Mouse (Mus musculus) heart, embryonic 12.5 days (tissue): ENCODE results near the gene Lrch4. TPM values are rescaled to one million over a fixed set of nuclear protein-coding genes. Genes with fewer than 3 reads are reported as not detected.

ENCODE experiments used
- ATAC-seq: fragments of 200-750 bp; cut with Nextera tagmentation; 2 replicates; pipeline ENCODE4 v1.8.0; 2017; ENCODE audit warnings: moderate TSS enrichment, moderate library complexity; ENCODE audit not compliant: insufficient number of reproducible peaks, low FRiP score
- H3K27ac ChIP-seq: fragments of 300-500 bp; sonication (generic); 2 replicates; pipeline ENCODE4 v1.5.1; 2016; ENCODE audit warnings: mild to moderate bottlenecking, moderate library complexity; ENCODE audit not compliant: poor library complexity, severe bottlenecking
- H3K27me3 ChIP-seq: fragments of 300-500 bp; sonication (generic); replicated peaks from 2 replicates; pipeline ENCODE4 v1.6.1; 2016; ENCODE audit warnings: mild to moderate bottlenecking, moderate library complexity
- H3K36me3 ChIP-seq: fragments of 300-500 bp; sonication (generic); 2 replicates; pipeline ENCODE4 v1.6.1; 2016; ENCODE audit warnings: mild to moderate bottlenecking, moderate library complexity
- H3K4me1 ChIP-seq: fragments of 300-500 bp; sonication (generic); replicated peaks from 2 replicates; pipeline ENCODE4 v1.6.1; 2016; ENCODE audit warnings: mild to moderate bottlenecking
- H3K4me2 ChIP-seq: fragments of 300-500 bp; sonication (generic); 2 replicates; pipeline ENCODE4 v1.6.1; 2016; ENCODE audit warnings: mild to moderate bottlenecking, moderate library complexity
- H3K4me3 ChIP-seq: fragments of 300-500 bp; sonication (generic); 2 replicates; pipeline ENCODE4 v1.5.1; 2016; ENCODE audit warnings: mild to moderate bottlenecking
- H3K9ac ChIP-seq: fragments of 300-500 bp; sonication (generic); 2 replicates; pipeline ENCODE4 v1.6.1; 2016; ENCODE audit warnings: mild to moderate bottlenecking, moderate library complexity
- H3K9me3 ChIP-seq: fragments of 300-500 bp; sonication (generic); replicated peaks from 2 replicates; pipeline ENCODE4 v1.6.1; 2016; ENCODE audit warnings: mild to moderate bottlenecking, moderate library complexity
- WGBS: fragments of 180-500 bp; shearing (Covaris S2); methylation state at CpG from one replicate; pipeline ENCODE4 v1.1.7; 2016; 5-methylcytosine and 5-hydroxymethylcytosine counted together
- polyA plus RNA-seq: library from polyadenylated mRNA; unstranded; fragments of >200 nt; fragmentation: Nextera tagmentation; extraction: Ambion mirVana; gene quantifications from 2 replicates; pipeline ENCODE4 v1.2.1, GENCODE M21; 2016

Gene Lrch4
- polyA plus RNA-seq: 24.3 and 27.3 TPM in 2 replicates

DNA sequence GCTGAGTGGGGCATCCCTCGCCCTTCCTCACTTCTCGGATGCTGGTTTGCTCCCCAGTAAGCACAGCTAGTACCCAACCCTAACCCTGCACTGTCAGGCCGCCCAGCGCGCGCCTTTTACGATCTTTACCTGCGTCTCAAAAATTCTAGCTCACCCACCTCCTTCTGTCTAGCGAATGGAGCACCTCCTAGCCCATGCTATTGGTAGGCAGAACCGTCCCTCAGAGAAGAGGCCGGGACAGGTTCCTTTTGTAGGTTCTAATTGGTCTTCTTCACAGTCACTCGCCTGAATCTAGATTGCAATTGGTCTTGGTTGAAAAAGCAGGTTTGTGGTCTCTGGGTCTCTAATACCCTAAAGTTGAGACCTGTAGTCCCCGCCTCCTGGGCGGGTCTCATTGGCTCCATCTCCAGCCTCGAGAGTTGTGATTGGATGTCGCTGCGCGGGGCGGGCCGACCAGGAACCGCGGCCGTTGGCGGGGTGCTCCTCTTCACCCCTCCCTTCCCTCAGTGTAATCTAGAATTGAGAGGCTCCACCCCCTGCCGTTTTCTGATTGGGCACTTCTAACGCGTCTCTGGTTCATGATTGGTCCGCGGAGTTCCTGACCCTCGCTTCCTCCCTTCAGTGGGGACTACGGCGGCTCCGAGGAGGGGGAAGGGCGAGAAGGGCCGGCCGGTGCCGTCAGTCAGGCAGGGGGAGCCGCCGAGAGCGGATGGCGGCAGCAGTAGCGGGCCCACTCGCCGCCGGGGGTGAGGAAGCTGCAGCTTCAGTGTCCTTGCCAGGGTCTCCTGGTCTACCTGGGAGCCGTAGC, at the start of gene Lrch4, which contains the start of the genes Fbxo24 and Gm20605:
Gene Lrch4 (plus strand): TSS at position 624 of the 808 bp plus-strand sequence.
Gene Fbxo24 (minus strand): TSS at position 505 of the 808 bp plus-strand sequence.
Gene Gm20605 (plus strand): TSS at position 678 of the 808 bp plus-strand sequence.
- Histone ChIP-seq H3K4me2 (peak within 1 kb of the TSS; percentile 83), H3K27ac (peak within 1 kb of the TSS; percentile 89), H3K36me3 (peaks cover 8% of the 10 kb centered on the region), H3K9me3 (no peaks in the 10 kb centered on the region), H3K27me3 (no peaks in the 10 kb centered on the region), H3K4me1 (peaks cover 37% of the 10 kb centered on the region), H3K4me3 (peak within 1 kb of the TSS; percentile 73), H3K9ac (peak within 1 kb of the TSS; percentile 79)
- WGBS: under 1% methylated on average over 45 of the region's 46 CpGs
- ATAC-seq: peak; percentile 98

DNA sequence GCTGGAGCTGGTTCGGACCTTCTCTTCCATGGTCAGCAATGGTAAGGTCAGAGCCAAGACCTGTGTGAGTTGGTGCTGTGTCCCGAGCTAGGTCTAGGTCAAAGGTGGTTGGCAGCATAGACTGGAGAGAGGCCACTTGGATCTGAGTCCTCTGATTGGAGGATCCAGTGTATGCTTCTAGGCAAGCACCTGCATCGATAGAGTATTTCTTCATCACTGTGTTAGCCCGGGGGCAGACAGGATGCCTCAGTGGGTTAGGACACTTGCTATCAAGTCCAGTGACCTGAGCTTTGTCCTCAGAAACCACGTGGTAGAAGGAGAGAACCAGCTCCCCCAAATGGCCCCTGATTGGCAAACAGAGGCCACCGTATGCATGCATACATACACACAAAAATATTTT, 48.7 kb upstream of the Lrch4 start:
- H3K4me1 ChIP-seq: peaks cover 11% of the 10 kb centered on the region; the same call in 1 of the 2 replicates
- peaks cover 51% of the 10 kb centered on the region for H3K27me3 ChIP-seq
- H3K27ac ChIP-seq: no peak overlapping the region
- ATAC-seq: no peak
- no peaks in the 10 kb centered on the region for H3K9me3 ChIP-seq
- no peak overlapping the region for H3K4me3 ChIP-seq
- H3K4me2 ChIP-seq: no peak overlapping the region
- 76% methylated on average over 6 of the region's 6 CpGs for WGBS
- H3K9ac ChIP-seq: no peak overlapping the region
- H3K36me3 ChIP-seq: no peaks in the 10 kb centered on the region

DNA sequence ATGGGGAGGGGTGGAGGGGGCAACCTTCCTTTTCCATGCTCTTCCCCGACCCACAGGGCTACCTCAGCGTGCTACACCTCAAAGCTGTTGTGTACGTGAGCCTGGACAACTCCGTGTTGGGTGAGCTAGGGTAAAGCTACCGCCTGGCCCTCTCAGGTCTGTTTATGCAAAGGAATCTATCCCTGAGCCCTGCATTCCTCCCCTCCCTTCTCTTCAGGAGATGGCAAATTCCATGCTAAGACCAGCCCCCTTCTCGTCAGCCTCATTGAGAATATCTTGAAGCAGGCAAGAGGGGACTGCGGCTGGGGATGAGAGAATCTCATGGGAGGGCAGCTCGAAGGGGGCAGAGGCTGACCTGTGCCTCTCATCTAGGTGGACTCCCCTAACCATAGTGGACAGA, 46.2 kb upstream of the Lrch4 start:
- ATAC-seq: no peak
- Histone ChIP-seq H3K4me2 (0 out of 2 replicates have a peak overlapping the region, but pooled peaks have one; percentile 71), H3K27ac (no peak overlapping the region), H3K36me3 (no peaks in the 10 kb centered on the region), H3K4me3 (no peak overlapping the region), H3K27me3 (peaks cover 39% of the 10 kb centered on the region), H3K4me1 (peaks cover 11% of the 10 kb centered on the region; the same call in 1 of the 2 replicates), H3K9me3 (0 out of 2 replicates have a peak, but pooled peaks cover 4% of the 10 kb centered on the region), H3K9ac (no peak overlapping the region)
- 19% methylated on average over 8 of the region's 8 CpGs for WGBS

DNA sequence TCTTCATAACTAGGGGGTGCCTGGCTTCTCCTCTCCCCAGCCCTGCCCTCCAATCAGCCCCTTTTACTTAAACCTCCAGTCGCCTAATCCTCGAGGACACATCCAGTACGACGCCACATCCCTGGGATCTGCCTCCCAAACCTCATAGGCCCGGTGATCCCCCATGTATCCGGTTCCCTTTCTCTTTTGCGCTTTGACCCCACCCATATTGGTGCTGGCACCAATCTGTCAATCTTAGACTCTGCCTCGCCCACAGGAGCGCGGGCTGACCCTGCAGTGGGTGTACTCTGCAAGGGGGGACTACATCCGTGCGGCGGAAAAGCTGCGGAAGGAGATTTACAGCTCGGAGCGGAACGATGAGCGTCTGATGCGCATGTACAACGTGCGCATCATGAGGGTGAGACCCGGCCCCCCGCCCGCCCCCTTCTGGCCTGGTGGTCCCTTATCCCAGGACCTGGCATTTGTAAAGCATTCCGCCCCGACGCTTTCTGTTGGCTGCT, 45.2 kb upstream of the Lrch4 start:
- ATAC-seq: peak; percentile 30; the same call in 1 of the 2 replicates
- Histone ChIP-seq H3K4me1 (peaks cover 11% of the 10 kb centered on the region; the same call in 1 of the 2 replicates), H3K9me3 (0 out of 2 replicates have a peak, but pooled peaks cover 6% of the 10 kb centered on the region), H3K27ac (no peak overlapping the region), H3K27me3 (peaks cover 36% of the 10 kb centered on the region), H3K9ac (0 out of 2 replicates have a peak overlapping the region, but pooled peaks have one; percentile 6), H3K36me3 (no peaks in the 10 kb centered on the region), H3K4me2 (peak overlapping the region; percentile 71), H3K4me3 (peak overlapping the region; percentile 41)
- 8% methylated on average over 27 of the region's 27 CpGs for WGBS

DNA sequence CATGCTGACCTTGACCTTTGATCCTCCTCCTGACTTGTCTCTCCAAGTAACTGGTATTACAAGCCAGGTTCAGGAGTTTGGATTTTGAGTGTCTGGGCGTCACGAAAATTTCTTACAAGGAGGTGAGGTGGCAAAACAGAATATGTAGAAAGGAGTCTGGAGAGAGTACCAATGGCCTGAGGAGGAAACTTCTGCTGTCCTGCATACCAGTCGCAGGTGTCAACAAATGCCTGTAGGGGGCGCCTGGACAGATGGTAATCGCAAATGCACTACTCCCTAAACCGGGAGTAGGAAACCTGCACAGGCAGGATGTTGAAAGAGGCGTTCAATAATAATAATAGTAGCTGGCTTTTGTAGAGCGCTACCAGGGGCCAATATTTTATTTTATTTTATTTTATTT, 43.9 kb upstream of the Lrch4 start:
- Histone ChIP-seq H3K4me1 (peaks cover 11% of the 10 kb centered on the region; the same call in 1 of the 2 replicates), H3K27ac (no peak overlapping the region), H3K9ac (no peak overlapping the region), H3K4me2 (no peak overlapping the region), H3K9me3 (0 out of 2 replicates have a peak, but pooled peaks cover 6% of the 10 kb centered on the region), H3K36me3 (no peaks in the 10 kb centered on the region), H3K4me3 (no peak overlapping the region), H3K27me3 (peaks cover 36% of the 10 kb centered on the region)
- ATAC-seq: no peak
- WGBS: 27% methylated on average over 8 of the region's 8 CpGs

DNA sequence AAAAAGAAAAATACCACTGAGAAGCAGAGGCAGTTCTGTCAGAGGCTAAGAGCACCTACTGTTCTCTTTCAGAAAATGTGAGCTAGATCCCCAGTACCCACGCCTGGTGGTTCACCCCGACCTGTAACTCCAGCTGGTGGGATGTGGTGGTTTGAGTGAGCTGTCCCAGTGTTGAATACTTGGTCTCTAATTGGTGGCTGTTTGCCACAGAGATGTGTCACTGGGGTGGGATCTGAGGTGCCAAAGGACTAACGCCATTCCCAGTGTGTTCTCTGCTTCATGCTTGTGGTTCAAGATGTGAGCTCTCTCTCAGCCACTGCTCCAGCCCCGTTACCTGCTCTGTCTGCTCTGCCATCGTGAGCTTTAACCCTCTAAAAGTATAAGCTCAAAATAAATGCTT, 38.4 kb upstream of the Lrch4 start:
- Histone ChIP-seq H3K9me3 (0 out of 2 replicates have a peak, but pooled peaks cover 6% of the 10 kb centered on the region), H3K27ac (no peak overlapping the region), H3K4me2 (no peak overlapping the region), H3K27me3 (no peaks in the 10 kb centered on the region), H3K9ac (no peak overlapping the region), H3K4me3 (no peak overlapping the region), H3K4me1 (no peaks in the 10 kb centered on the region), H3K36me3 (no peaks in the 10 kb centered on the region)
- no peak for ATAC-seq
- WGBS: 79% methylated on average over 5 of the region's 5 CpGs

DNA sequence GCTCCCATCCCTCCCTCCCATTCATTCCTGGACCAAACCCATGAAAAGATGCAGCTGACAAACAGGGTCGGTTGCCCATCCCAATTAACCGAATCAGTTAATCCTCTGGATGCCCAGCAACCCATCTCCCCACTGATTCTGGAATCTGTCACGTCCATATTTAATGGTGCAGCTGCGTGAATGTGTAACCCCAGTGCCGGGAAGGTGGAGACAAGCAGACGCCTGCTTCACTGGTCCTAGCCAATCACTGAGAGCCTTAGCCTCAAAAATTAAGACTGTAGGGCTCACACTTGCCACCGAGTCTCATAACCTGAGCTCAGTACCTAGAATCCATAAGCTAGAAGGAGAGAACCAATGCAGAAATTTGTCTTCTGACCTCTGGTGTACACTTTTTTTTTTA, 33.0 kb upstream of the Lrch4 start:
- Histone ChIP-seq H3K4me1 (peaks cover 14% of the 10 kb centered on the region), H3K36me3 (peaks cover 14% of the 10 kb centered on the region; the same call in 1 of the 2 replicates), H3K27ac (no peak overlapping the region), H3K9me3 (no peaks in the 10 kb centered on the region), H3K4me2 (no peak overlapping the region), H3K9ac (no peak overlapping the region), H3K27me3 (no peaks in the 10 kb centered on the region), H3K4me3 (no peak overlapping the region)
- 78% methylated on average over 7 of the region's 7 CpGs for WGBS
- ATAC-seq: no peak

DNA sequence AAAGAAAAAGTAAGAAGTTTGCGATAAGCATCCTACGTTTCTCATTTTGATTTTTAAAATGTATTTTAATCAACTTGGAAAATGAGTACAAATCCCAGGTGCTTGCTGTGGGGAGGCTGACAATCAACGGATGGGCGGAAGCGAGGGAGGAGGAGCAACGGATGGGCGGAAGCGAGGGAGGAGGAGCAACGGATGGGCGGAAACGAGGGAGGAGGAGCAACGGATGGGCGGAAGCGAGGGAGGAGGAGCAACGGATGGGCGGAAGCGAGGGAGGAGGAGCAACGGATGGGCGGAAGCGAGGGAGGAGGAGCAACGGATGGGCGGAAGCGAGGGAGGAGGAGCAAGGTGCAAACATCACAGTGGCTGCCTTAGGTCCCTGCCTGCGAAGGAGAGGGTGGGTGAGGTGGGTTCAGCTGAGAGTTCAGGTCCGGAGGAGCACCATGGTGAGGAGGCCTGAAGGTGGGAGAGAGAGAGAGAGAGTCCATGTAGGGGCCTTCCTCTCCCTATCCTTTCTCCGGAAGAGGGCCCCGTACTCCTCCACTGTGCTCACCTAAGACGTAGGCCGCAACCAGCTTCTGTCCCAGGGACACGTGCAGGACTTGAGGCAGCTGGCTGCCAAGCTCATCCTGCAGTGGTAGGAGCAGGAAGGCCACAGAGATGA, 32.2 kb upstream of the Lrch4 start:
- H3K4me2 ChIP-seq: peak overlapping the region; percentile 44
- no peaks in the 10 kb centered on the region for H3K27me3 ChIP-seq
- H3K9me3 ChIP-seq: no peaks in the 10 kb centered on the region
- peaks cover 14% of the 10 kb centered on the region; the same call in 1 of the 2 replicates for H3K36me3 ChIP-seq
- no peak overlapping the region for H3K27ac ChIP-seq
- H3K4me1 ChIP-seq: peaks cover 14% of the 10 kb centered on the region
- no peak overlapping the region for H3K4me3 ChIP-seq
- WGBS: 35% methylated on average over 25 of the region's 30 CpGs
- ATAC-seq: no peak
- no peak overlapping the region for H3K9ac ChIP-seq

DNA sequence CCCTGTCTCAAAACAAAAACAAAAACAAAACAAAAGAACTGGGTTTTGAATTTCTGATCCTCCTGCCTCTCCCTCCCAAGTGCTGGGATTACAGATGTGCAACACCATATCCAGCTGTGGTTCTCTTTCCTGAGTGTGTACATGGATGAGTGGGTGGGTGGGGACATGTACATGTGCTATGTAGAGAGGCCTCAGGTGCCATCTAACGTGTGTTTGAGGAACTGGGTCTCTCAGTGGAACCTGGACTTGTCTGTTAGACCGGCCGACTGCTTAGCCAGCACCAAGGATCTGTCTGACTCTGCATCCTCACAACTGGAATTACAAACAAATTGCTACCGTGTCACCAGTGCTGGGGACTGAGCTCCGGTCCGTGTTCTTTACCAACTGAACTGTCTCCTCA, 31.3 kb upstream of the Lrch4 start:
- peaks cover 14% of the 10 kb centered on the region; the same call in 1 of the 2 replicates for H3K36me3 ChIP-seq
- no peak overlapping the region for H3K27ac ChIP-seq
- no peaks in the 10 kb centered on the region for H3K9me3 ChIP-seq
- H3K4me3 ChIP-seq: no peak overlapping the region
- no peak overlapping the region for H3K9ac ChIP-seq
- no peak for ATAC-seq
- WGBS: 92% methylated on average over 6 of the region's 6 CpGs
- H3K4me1 ChIP-seq: peaks cover 18% of the 10 kb centered on the region
- H3K4me2 ChIP-seq: no peak overlapping the region
- H3K27me3 ChIP-seq: no peaks in the 10 kb centered on the region

DNA sequence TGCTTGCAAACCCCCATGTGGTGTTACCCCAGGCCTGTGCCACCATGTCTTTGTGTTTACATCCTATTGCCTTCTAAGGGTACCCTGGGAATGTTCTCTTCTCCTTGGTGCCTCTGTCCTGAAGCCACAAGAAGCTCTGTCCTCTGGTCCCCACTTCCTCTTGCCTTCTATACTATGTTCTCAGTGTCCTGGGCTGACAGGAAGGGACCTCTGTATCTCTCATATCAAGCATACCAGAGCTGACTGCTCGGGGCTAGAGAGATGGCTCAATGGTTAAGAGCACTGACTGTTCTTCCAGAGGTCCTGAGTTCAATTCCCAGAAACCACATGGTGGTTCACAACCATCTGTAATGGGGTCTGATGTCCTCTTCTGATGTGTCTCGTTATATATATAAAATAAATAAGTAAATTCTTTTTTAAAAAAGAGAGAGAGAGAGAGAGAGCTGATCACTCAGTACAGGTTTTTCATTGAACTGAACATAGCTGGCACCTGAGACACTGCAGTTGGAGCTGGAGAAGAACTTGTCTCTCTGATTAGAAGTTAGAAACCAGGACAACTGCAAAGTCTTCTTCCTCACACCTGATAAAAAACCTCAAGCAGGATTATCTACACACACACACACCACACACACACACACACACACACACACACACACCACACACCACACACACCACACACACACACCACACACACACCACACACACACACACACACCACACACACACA, 30.7 kb upstream of the Lrch4 start:
- H3K27ac ChIP-seq: no peak overlapping the region
- no peak for ATAC-seq
- peaks cover 14% of the 10 kb centered on the region; the same call in 1 of the 2 replicates for H3K36me3 ChIP-seq
- no peaks in the 10 kb centered on the region for H3K9me3 ChIP-seq
- peaks cover 20% of the 10 kb centered on the region for H3K4me1 ChIP-seq
- H3K9ac ChIP-seq: no peak overlapping the region
- H3K4me3 ChIP-seq: no peak overlapping the region
- no peaks in the 10 kb centered on the region for H3K27me3 ChIP-seq
- H3K4me2 ChIP-seq: no peak overlapping the region
- WGBS: 73% methylated on average over 2 of the region's 2 CpGs
